ENCODE assay signal across 10 mouse cellular contexts in genomic region chr11:115611173-115611572, GRCm38 (mm10). TPM values are rescaled to one million over a fixed set of nuclear protein-coding genes. Genes with fewer than 3 reads are reported as not detected.
DNase-seq lines count a peak whose midpoint lies in the region; ATAC-seq and TF ChIP-seq lines count a peak whose summit lies in the region.
"Had no signal": no experiment of that assay in that cellular context is flagged by ENCODE, and none has a peak within 500 bp of the region (broad histone marks: within the 10 kb centered on the region; RNA-seq: fewer than 3 reads in every experiment).

No protein-coding gene starts in this region.

- TF ChIP-seq POLR2A in lung, adult 2 months (IDR thresholded peaks at IDR 0.05; ENCODE audit: borderline replicate concordance, extremely low read depth, low read depth, low read length), result no peak

- 0 out of 2 replicates have a peak overlapping the region, but pooled peaks have one; percentile 81 for H3K9ac ChIP-seq in heart, embryonic 11.5 days (ENCODE audit: low read depth, low read length)
- peak overlapping the region; percentile 83; the same call in 1 of the 2 replicates for H3K9ac ChIP-seq in lung, embryonic 15.5 days
- no peak overlapping the region for H3K9ac ChIP-seq in intestine, embryonic 14.5 days (ENCODE audit: low read length)
- H3K9ac ChIP-seq in liver, embryonic 16.5 days (ENCODE audit: low read depth, low read length), result no peak overlapping the region

- peaks cover 30% of the 10 kb centered on the region for H3K36me3 ChIP-seq in heart, embryonic 11.5 days (ENCODE audit: control insufficient read depth, insufficient read depth, low read length)
- H3K36me3 ChIP-seq in lung, embryonic 15.5 days, result peaks cover 32% of the 10 kb centered on the region
- peaks cover 52% of the 10 kb centered on the region for H3K36me3 ChIP-seq in intestine, embryonic 14.5 days (ENCODE audit: control insufficient read depth, insufficient read depth, low read length)
- peaks cover 25% of the 10 kb centered on the region for H3K36me3 ChIP-seq in liver, embryonic 16.5 days (ENCODE audit: control insufficient read depth, insufficient read depth)

- no peak for DNase-seq in heart, postnatal 36 days
- DNase-seq in lung, adult 2 months, result no peak
- no peak for DNase-seq in intestine, embryonic 14.5 days (ENCODE audit: low spot score)
- DNase-seq in left cerebral cortex, postnatal 10 days (ENCODE audit: extremely low spot score in 1 of 2, low spot score in 2 of 2), result no peak
- DNase-seq in adipocyte (ENCODE audit: low spot score), result no peak

- no peak for ATAC-seq in heart, embryonic 11.5 days (replicated peaks; ENCODE audit: insufficient number of reproducible peaks, low FRiP score, low TSS enrichment)
- no peak for ATAC-seq in lung, embryonic 15.5 days (ENCODE audit: borderline replicate concordance, extremely low read depth, low FRiP score, low TSS enrichment)
- ATAC-seq in intestine, embryonic 14.5 days (replicated peaks; ENCODE audit: low FRiP score, low TSS enrichment, low read depth), result no peak
- no peak for ATAC-seq in liver, embryonic 16.5 days (ENCODE audit: low read depth)
- ATAC-seq: inflammation-experienced regulatory T-cells, adult 6 months had no signal

- H3K4me2 ChIP-seq in heart, embryonic 11.5 days, result no peak overlapping the region
- peak overlapping the region; percentile 96; the same call in 1 of the 2 replicates for H3K4me2 ChIP-seq in lung, embryonic 15.5 days
- no peak overlapping the region for H3K4me2 ChIP-seq in intestine, embryonic 14.5 days (ENCODE audit: low read length)
- H3K4me2 ChIP-seq in liver, embryonic 16.5 days (ENCODE audit: low read depth, low read length), result peak overlapping the region; percentile 96

- 73% methylated on average over 6 of the region's 6 CpGs for WGBS in heart, embryonic 11.5 days (ENCODE audit: insufficient replicate concordance)
- 63% methylated on average over 6 of the region's 6 CpGs for WGBS in lung, embryonic 15.5 days
- WGBS in lung, adult 2 months, result 80% methylated on average over 6 of the region's 6 CpGs
- WGBS in intestine, embryonic 14.5 days, result 61% methylated on average over 6 of the region's 6 CpGs
- 77% methylated on average over 6 of the region's 6 CpGs for WGBS in liver, embryonic 16.5 days (ENCODE audit: insufficient replicate concordance)

- TF ChIP-seq CTCF in lung, adult 2 months (IDR thresholded peaks at IDR 0.05; ENCODE audit: insufficient read depth, low read length), result no peak

- peaks cover 18% of the 10 kb centered on the region for H3K4me1 ChIP-seq in heart, embryonic 11.5 days (ENCODE audit: control insufficient read depth, insufficient read depth, low read length)
- H3K4me1 ChIP-seq in lung, embryonic 15.5 days, result peaks cover 19% of the 10 kb centered on the region
- peaks cover 8% of the 10 kb centered on the region for H3K4me1 ChIP-seq in lung, adult 2 months (ENCODE audit: control insufficient read depth, insufficient read depth, low read length)
- H3K4me1 ChIP-seq in intestine, embryonic 14.5 days (replicated peaks; ENCODE audit: control insufficient read depth, insufficient read depth, low read length), result peaks cover 17% of the 10 kb centered on the region
- peaks cover 24% of the 10 kb centered on the region for H3K4me1 ChIP-seq in liver, embryonic 16.5 days (ENCODE audit: control insufficient read depth, low read depth, low read length)

- H3K9me3 ChIP-seq in heart, embryonic 11.5 days (replicated peaks; ENCODE audit: control insufficient read depth, low read length), result no peaks in the 10 kb centered on the region
- no peaks in the 10 kb centered on the region for H3K9me3 ChIP-seq in lung, embryonic 15.5 days
- no peaks in the 10 kb centered on the region for H3K9me3 ChIP-seq in intestine, embryonic 14.5 days (ENCODE audit: control insufficient read depth, low read length)
- H3K9me3 ChIP-seq in liver, embryonic 16.5 days (replicated peaks; ENCODE audit: control insufficient read depth, low read length), result no peaks in the 10 kb centered on the region
- H3K9me3 ChIP-seq: limb, embryonic 12.5 days had no signal

- intact Hi-C loops in heart, postnatal 36 days (cut with DNase I), result loop anchor here (5.0 kb wide), 1 partner anchor 129 kb away; no protein-coding TSS in a partner anchor
- intact Hi-C loops in left cerebral cortex, postnatal 10 days (cut with DNase I), result no loop called here

- no peaks in the 10 kb centered on the region for H3K27me3 ChIP-seq in heart, embryonic 11.5 days (ENCODE audit: control insufficient read depth, insufficient read depth, low read length)
- no peaks in the 10 kb centered on the region for H3K27me3 ChIP-seq in lung, embryonic 15.5 days
- H3K27me3 ChIP-seq in intestine, embryonic 14.5 days (replicated peaks; ENCODE audit: control insufficient read depth, insufficient read depth, low read length), result no peaks in the 10 kb centered on the region
- H3K27me3 ChIP-seq in liver, embryonic 16.5 days (ENCODE audit: control insufficient read depth, insufficient read depth, low read depth, low read length), result no peaks in the 10 kb centered on the region
- H3K27me3 ChIP-seq: limb, embryonic 12.5 days had no signal

- H3K27ac ChIP-seq in heart, embryonic 11.5 days (ENCODE audit: low read depth, low read length), result no peak overlapping the region
- no peak overlapping the region for H3K27ac ChIP-seq in lung, embryonic 15.5 days
- no peak overlapping the region for H3K27ac ChIP-seq in intestine, embryonic 14.5 days (ENCODE audit: low read depth)
- H3K27ac ChIP-seq in liver, embryonic 16.5 days (ENCODE audit: low read length), result peak overlapping the region; percentile 98

- H3K4me3 ChIP-seq in heart, embryonic 11.5 days (ENCODE audit: low read depth, low read length), result no peak overlapping the region
- H3K4me3 ChIP-seq in lung, embryonic 15.5 days, result 0 out of 2 replicates have a peak overlapping the region, but pooled peaks have one; percentile 95
- no peak overlapping the region for H3K4me3 ChIP-seq in lung, adult 2 months (replicated peaks; ENCODE audit: extremely low read depth, low read depth, low read length)
- H3K4me3 ChIP-seq in intestine, embryonic 14.5 days (ENCODE audit: low read depth, low read length), result 0 out of 2 replicates have a peak overlapping the region, but pooled peaks have one; percentile 67
- H3K4me3 ChIP-seq in liver, embryonic 16.5 days (ENCODE audit: low read depth, low read length), result no peak overlapping the region

RNA-seq across cellular contexts. Expression of gene Mif4gd, which starts 1.6 kb away (rescaled TPM):
- 22.7 TPM in 2 replicates for polyA plus RNA-seq in heart, embryonic 11.5 days (2014; fragmentation: Nextera tagmentation; extraction: Ambion mirVana)
- total RNA-seq in heart, postnatal 36 days (2021), result 10 to 100 TPM; 47.3 to 53.8 TPM
- polyA plus RNA-seq in lung, embryonic 15.5 days (2015; fragmentation: Nextera tagmentation; extraction: Ambion mirVana), result 29.5 and 32.3 TPM in 2 replicates
- 82.0 and 108 TPM in 2 replicates for polyA plus RNA-seq in lung, adult 2 months (2012; rRNA removed)
- 26.2 and 28.3 TPM in 2 replicates for polyA plus RNA-seq in intestine, embryonic 14.5 days (2014; fragmentation: Nextera tagmentation; extraction: Ambion mirVana)
- 28.4 and 28.6 TPM in 2 replicates for polyA plus RNA-seq in liver, embryonic 16.5 days (2015; fragmentation: Nextera tagmentation; extraction: Ambion mirVana)
- 10 to 100 TPM; 14.4 to 14.6 TPM for total RNA-seq in left cerebral cortex, postnatal 10 days (2021)

RNA-seq across cellular contexts. Expression of gene Gga3, which starts 7.3 kb away (rescaled TPM):
- 17.9 and 21.0 TPM in 2 replicates for polyA plus RNA-seq in heart, embryonic 11.5 days (2014; fragmentation: Nextera tagmentation; extraction: Ambion mirVana)
- 10 to 100 TPM; 18.0 to 21.3 TPM for total RNA-seq in heart, postnatal 36 days (2021)
- 15.6 and 18.1 TPM in 2 replicates for polyA plus RNA-seq in lung, embryonic 15.5 days (2015; fragmentation: Nextera tagmentation; extraction: Ambion mirVana)
- 28.9 and 40.4 TPM in 2 replicates for polyA plus RNA-seq in lung, adult 2 months (2012; rRNA removed)
- polyA plus RNA-seq in intestine, embryonic 14.5 days (2014; fragmentation: Nextera tagmentation; extraction: Ambion mirVana), result 19.2 and 20.8 TPM in 2 replicates
- polyA plus RNA-seq in liver, embryonic 16.5 days (2015; fragmentation: Nextera tagmentation; extraction: Ambion mirVana), result 7.9 TPM in 2 replicates
- total RNA-seq in left cerebral cortex, postnatal 10 days (2021), result 10 to 100 TPM; 51.4 to 65.1 TPM

RNA-seq across cellular contexts. Expression of gene Mrps7, which starts 7.4 kb away (rescaled TPM):
- 97.7 and 104 TPM in 2 replicates for polyA plus RNA-seq in heart, embryonic 11.5 days (2014; fragmentation: Nextera tagmentation; extraction: Ambion mirVana)
- total RNA-seq in heart, postnatal 36 days (2021), result 10 to 100 TPM; 80.1 to 85.7 TPM
- polyA plus RNA-seq in lung, embryonic 15.5 days (2015; fragmentation: Nextera tagmentation; extraction: Ambion mirVana), result 83.9 and 85.0 TPM in 2 replicates
- polyA plus RNA-seq in lung, adult 2 months (2012; rRNA removed), result 13.0 and 15.8 TPM in 2 replicates
- polyA plus RNA-seq in intestine, embryonic 14.5 days (2014; fragmentation: Nextera tagmentation; extraction: Ambion mirVana), result 94.0 and 105 TPM in 2 replicates
- polyA plus RNA-seq in liver, embryonic 16.5 days (2015; fragmentation: Nextera tagmentation; extraction: Ambion mirVana), result 47.6 and 49.5 TPM in 2 replicates
- 10 to 100 TPM; 52.7 to 58.7 TPM for total RNA-seq in left cerebral cortex, postnatal 10 days (2021)

RNA-seq across cellular contexts. Expression of gene Slc25a19, which starts 16.9 kb away (rescaled TPM):
- polyA plus RNA-seq in heart, embryonic 11.5 days (2014; fragmentation: Nextera tagmentation; extraction: Ambion mirVana), result 35.6 and 35.7 TPM in 2 replicates
- total RNA-seq in heart, postnatal 36 days (2021), result 10 to 100 TPM; 35.5 to 38.8 TPM
- polyA plus RNA-seq in lung, embryonic 15.5 days (2015; fragmentation: Nextera tagmentation; extraction: Ambion mirVana), result 19.6 and 20.9 TPM in 2 replicates
- polyA plus RNA-seq in lung, adult 2 months (2012; rRNA removed), result 38.4 and 45.9 TPM in 2 replicates
- 23.3 and 26.4 TPM in 2 replicates for polyA plus RNA-seq in intestine, embryonic 14.5 days (2014; fragmentation: Nextera tagmentation; extraction: Ambion mirVana)
- 8.7 and 8.8 TPM in 2 replicates for polyA plus RNA-seq in liver, embryonic 16.5 days (2015; fragmentation: Nextera tagmentation; extraction: Ambion mirVana)
- 10 to 100 TPM; 55.0 to 59.7 TPM for total RNA-seq in left cerebral cortex, postnatal 10 days (2021)

RNA-seq across cellular contexts. Expression of gene Nup85, which starts 46.9 kb away (rescaled TPM):
- polyA plus RNA-seq in heart, embryonic 11.5 days (2014; fragmentation: Nextera tagmentation; extraction: Ambion mirVana), result 131 and 133 TPM in 2 replicates
- 10 to 100 TPM; 23.5 to 23.8 TPM for total RNA-seq in heart, postnatal 36 days (2021)
- polyA plus RNA-seq in lung, embryonic 15.5 days (2015; fragmentation: Nextera tagmentation; extraction: Ambion mirVana), result 190 and 192 TPM in 2 replicates
- polyA plus RNA-seq in lung, adult 2 months (2012; rRNA removed), result 32.8 and 41.8 TPM in 2 replicates
- polyA plus RNA-seq in intestine, embryonic 14.5 days (2014; fragmentation: Nextera tagmentation; extraction: Ambion mirVana), result 192 TPM in 2 replicates
- polyA plus RNA-seq in liver, embryonic 16.5 days (2015; fragmentation: Nextera tagmentation; extraction: Ambion mirVana), result 94.4 and 96.5 TPM in 2 replicates
- 10 to 100 TPM; 43.9 to 51.2 TPM for total RNA-seq in left cerebral cortex, postnatal 10 days (2021)

Comparison
In these comparisons a context has a peak if more than half of its experiments do, and no peak if none do; other contexts are left out.
1. H3K4me3 ChIP-seq: peak in lung, embryonic 15.5 days (single experiment) and intestine, embryonic 14.5 days (single experiment); none in heart, embryonic 11.5 days (single experiment), lung, adult 2 months (single experiment) and liver, embryonic 16.5 days (single experiment).
2. H3K4me2 ChIP-seq: peak in lung, embryonic 15.5 days (single experiment) and liver, embryonic 16.5 days (single experiment); none in heart, embryonic 11.5 days (single experiment) and intestine, embryonic 14.5 days (single experiment).
3. H3K9ac ChIP-seq: peak in heart, embryonic 11.5 days (single experiment) and lung, embryonic 15.5 days (single experiment); none in intestine, embryonic 14.5 days (single experiment) and liver, embryonic 16.5 days (single experiment).